Mouse (Mus musculus) ovary, postnatal 14 days (tissue): ENCODE measurements around the gene C1qtnf6.
A peak's percentile ranks its signal among the peaks of the same experiment; 100 is the strongest.

ENCODE experiments used
- DNase-seq: peaks from one replicate; pipeline ENCODE4 v3.0.0; 2022; ENCODE audit warnings: low spot score

C1qtnf6 gene

DNA sequence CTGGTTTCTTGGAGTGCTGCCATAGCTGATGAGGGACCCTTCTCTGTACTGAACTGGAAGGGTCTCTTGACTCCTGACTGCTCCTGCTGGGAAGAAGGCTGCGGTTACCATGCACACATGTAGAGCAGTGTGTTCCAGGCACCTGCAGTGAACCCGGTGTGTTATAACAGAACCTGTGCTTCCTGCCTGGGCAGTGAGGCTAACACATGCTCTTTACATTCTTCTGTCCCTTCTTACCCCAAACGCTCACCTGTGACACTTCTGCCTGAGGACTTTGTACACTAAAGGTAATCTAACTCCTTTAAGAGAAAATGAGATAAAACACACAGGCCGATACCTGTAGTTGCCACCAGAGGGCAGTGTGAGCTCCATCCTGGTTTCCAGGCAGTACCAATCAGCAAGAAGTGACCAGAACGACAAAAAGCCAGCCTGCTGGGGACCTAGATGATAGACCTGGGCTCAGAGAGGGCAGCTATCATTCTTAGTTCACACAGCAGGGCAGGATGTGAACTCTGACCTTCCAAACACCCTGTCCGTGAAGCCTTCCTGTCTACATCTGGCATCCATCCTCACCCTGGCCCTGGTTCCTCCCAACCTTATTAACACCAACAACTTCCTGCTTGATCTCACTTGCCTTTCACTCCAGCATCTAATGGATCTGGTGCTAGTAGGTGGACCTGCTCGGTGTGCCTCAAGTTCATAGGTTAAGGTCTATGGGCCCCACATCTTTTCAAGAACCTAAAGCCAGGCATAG, 16.6 kb downstream of the C1qtnf6 start:
- peak; percentile 73 for DNase-seq

DNA sequence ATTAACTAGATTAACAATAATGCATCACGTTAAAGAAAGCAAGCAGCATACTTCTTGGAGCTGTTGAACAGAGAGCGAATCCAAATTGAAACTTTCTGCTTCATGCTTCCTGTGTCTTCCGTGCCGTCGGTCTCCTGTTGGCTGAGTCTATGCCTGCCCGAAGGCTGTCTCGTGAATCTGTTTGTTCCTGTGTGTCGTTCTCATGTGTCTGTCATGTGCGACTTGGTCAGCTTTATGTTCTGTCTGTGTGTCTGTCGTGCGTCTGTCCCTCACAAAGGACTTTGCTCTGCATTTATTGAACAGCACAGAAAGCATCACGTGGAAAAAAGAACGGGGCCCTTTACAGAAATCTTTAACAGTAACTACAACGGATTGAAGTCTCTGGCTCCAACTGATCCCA, 18.2 kb downstream of the C1qtnf6 start:
- no peak for DNase-seq

DNA sequence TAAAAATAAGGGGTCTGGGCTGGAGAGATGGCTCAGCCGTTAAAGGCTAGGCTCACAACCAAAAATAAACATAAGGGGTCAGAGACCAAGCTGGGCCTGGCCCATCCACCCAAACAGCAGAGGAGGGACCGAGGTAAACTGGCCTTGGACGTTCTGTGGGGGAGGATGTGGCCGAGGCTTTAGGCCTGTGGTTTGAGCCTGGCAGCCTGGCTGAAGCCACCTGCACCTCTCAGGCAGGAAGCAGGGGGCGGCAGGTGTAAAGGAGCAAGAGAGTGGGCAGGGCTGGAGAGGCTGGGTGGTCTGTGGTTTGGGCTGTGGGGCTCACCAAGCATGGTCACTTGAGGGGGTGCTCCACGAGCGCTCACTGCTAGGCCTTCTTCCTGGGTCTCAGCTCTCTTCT, 19.3 kb downstream of the C1qtnf6 start:
- DNase-seq, result no peak

DNA sequence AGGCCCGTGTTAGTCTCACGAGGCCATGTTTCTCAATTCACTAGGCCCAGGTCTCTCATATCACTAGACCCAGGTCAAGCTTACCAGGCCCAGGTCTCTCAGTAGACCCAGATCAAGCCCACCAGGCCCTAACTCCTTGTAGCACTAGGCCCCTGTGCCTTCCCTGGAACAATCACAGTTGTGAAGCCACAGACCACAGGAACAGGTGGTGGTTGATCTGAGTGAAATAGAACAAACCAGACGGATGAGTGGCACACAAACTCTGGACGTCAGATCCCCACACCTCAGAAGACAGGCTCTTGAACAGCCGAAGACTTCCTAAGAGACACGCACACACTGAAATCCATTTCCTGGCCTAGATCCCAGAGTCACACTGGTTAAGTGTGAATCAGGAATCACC, 20.5 kb downstream of the C1qtnf6 start:
- DNase-seq, result no peak

DNA sequence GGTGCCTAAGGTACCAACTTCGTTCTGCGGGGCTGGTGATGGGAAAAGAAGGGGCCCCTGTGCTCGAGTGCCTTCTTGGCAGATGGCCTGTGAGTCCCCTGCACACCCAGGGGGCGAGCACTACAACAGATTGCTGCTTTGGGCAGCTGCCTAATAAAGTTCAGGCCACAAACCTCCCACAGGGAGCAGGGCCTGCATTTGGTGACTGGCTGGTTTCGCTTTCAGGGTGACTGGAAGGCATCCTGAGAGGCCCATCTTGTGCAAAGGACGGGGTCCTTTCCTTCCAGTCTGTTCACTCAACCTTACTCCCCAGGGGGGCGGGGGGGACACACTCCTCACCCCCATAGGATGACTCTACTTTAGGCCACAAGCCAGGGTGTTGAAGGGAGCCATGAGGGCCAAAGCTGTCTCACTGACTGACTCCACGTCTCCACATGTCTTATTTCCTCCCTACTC, 21.1 kb downstream of the C1qtnf6 start:
- DNase-seq, result no peak

DNA sequence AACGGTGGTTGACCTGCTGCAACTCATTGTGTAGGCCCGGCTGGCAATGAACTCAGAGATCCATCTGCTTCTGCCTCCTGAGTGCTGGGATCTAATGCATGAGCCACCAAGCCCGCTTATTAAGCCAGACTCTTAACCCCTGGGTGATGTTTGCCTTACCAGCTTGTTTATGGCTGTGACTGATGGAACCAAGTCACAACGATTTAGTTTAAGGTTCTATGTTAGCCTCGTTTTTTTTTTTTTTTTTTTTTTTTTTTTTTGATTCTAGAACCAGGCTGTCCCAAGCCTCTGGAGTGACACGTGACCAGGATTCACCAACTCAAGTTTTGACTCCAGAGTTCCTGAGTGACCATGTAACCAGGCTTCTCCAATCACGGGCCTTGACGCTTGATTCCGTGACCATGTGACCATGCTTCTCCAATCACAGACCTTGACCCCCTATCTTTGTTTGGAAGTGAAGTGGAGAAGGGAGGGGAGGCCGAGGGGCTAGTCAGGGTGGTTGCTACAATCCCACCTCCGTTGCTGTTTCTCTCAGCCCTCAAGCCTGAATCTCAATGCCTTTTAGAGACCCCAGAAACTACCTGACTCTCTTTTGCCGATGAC, 21.8 kb downstream of the C1qtnf6 start:
- DNase-seq, result no peak

DNA sequence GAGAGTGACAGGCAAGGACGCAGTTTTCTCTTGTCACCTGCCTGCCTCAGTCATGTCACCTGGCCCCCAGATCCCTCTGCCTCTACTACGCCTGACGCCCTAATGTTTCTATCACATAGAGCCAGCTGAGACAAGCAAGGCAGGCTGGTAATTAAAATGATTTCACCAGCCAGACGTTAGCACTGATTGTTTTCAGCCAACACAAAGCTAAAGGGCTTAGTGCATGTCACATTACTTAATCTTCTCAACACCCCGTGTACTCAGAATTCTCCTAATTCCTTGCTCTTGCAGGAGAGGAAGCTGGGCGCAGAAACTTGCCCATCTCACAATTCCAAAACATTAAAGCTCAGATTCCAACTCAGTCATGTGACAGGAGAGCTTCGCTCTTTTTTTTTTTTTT, 22.8 kb downstream of the C1qtnf6 start:
- DNase-seq, result no peak

DNA sequence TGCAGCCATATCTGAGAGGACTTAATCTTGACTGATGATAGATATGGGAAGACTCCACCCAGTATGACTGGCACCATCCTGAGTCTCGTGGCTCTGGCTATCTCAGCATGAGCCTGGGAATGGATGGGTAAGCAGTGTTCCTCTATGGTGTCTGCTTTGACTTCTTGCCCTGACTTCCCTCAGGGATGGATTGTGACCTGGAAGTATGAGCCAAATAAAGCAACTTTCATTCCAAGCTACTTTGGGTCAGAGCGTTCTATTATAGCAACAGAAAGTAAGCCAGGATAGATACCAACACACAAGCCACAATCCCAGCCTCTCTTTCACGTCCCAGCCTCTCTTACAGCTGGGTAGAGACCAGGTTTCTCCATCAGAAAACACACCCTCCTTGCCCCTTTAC, 25.7 kb downstream of the C1qtnf6 start:
- no peak for DNase-seq

DNA sequence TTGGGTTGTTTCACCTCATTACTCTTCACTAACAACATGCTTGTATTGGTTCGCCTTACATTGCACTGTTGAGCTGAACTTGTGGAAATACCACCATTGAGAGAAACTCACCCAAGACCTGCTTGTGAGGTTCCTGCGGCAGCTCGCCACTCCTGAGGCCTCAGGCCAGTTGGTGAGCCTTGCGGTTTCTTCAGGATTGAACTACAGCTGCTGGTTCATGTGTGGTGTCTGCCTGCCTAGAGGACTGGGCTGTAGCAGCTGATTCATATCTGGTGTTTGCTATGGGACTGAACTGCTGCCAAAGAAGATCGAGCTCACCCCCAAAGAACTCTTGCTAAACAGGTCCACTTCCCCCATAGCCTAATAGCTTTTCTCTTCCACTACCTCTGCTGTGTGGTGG, 26.4 kb downstream of the C1qtnf6 start:
- DNase-seq, result no peak

DNA sequence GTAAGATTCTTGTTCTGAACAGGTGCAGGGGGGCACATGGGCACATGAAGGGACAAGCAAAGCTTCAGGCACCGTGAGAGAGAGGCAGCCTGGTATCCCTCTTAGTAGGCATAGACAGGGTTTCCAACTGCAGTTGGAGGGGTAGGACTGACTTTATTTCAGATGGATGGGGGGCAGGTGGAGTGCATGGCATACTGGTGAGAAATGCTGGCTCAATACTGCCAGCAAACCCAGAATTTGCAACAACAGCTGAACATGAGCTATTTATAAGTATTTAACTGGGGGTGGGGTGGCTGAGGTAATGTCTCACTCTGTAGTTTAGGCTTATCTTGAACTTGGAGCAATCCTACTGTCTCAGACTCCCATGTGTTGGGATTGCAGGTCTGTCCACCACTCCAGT, 27.2 kb downstream of the C1qtnf6 start:
- DNase-seq, result no peak

DNA sequence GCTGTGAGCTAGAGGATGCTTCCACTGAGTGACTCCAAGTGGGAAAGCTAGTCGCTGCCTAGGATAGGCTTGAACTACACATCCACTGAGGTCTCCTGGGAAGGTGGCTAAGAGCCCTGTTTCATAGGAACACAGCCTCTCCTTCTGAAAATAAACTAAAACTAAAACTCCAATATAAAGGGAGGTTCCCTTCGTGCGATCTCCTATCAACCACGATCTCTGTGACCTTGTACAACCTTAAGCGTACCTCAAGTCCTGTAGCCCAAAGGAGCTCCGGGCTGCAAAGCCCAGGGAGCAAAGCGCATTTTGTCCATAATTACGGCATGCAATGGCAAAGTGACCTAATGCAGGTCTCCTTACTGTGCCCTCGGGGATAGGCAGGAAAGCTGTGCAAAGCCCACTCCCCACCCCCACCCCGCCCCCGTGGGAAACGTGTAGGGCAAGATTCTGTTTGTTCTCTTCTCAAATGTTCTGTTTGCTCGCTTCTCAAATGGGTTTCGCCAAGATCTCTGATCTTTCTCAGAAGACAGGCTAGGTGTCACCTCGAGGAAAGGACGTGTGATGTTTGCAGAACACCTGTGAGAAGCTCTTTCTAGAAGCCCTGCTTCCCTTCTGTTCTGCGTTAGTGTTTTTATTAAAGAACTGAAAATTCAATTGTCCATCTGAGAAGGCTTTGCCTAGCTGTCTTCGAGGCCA, 28.6 kb downstream of the C1qtnf6 start:
- DNase-seq, result no peak

DNA sequence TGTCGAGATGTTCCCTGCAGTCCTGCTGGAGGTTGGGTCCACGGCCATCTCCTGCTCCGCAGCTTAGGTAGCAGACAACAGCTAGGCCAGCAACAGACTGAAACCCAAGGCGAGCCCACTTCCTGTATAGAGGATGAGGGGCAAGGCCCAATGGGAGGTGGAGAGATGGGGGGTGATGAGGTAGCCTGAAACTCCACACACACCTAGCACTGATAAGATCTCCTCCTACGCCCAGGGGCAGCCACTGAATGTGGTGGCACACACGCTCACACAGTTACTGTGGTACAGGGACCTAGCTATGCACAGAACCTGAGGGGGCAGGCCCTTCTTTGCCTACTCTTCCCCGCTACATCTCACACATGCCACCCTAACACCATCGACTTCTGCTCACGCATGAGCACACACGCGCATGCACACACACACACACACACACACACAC, 36.2 kb downstream of the C1qtnf6 start, which contains the start of gene Il2rb:
Gene Il2rb, minus strand, starts transcription at position 304 of the 439 bp plus-strand sequence.
- DNase-seq, result no peak

DNA sequence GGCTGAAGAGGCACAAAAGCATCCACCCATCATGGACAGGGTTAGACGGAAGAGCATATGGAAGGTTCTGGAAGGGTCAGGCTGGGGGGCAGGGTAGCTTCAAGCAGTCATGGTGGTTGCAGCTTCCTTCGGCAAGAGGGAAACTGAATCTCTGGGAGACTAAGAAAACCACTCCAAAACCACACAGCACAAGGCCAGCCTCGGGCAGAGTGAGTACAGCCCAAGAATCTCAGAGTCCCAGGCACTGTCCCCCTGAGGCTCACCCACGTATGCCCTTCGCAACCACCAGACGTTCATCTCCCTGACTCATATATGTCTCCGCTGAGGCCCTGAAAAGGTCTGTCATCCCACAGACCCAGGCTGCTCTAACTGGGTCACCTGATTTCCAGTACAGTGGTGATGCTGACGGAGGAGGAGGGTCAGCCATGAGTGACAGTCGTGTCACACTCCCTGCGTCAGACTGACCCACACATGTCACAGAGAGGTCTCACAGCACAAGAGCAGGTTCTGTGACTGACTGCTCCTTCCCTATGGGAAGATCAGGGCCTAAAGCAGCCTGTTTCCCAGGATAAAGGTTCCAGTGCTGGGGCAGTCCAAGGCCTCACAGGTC, 37.7 kb downstream of the C1qtnf6 start:
- no peak for DNase-seq

DNA sequence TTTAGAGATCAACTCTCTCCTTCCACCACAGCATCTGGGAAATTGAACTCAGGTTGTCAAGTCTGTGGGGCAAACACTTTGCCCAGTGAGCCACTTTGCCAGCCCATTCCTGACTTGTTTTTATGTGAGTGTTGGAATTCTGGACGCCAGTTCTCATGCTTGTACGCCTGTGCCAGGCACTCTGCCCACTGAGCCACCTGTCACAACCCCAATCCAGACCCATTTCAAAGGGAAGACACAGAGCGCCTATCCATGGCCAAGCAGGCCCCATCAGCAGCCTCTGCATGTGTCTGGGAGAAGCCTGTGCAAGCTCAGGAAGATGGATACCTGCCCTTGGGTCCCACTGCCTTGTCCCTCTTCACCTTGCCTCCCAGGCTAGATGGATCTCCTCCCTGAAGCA, 39.9 kb downstream of the C1qtnf6 start:
- DNase-seq, result no peak

DNA sequence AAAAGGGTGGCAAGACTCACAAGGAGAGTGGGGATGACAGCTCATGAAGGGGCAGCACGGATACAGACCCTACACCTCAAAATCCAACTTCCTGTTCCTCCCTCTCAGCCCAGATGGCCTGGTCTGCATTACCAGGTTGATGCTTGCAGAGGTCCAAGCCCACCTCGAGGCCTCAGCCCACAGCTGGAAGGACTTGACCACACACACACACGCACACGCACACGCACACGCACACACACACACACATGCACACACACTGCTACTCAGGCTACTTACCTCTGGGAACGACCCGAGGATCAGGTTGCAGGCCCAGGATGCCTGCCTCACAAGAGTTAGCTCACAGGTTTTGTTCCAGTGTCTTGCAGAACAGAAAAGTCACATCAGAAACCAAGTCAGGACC, 41.3 kb downstream of the C1qtnf6 start:
- DNase-seq, result no peak

DNA sequence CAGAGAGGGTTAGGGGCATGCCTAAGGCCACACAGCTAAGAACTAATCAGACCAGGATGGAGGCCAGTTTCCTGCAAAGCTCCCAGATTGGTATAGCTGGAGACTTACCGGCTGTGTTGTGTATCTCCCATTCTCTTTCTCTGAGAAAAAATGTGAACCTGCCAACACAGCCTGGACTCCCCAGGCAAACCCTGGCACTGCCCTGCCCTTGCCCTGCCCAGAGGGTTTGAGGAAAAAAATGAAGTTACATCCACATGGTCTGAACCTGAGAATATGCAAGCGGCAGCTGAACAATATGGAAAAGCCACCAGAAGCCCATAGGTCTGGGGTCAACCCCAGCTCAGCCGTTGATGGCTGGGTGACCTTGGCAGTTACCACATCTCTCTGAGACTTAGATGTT, 42.0 kb downstream of the C1qtnf6 start:
- DNase-seq, result no peak

DNA sequence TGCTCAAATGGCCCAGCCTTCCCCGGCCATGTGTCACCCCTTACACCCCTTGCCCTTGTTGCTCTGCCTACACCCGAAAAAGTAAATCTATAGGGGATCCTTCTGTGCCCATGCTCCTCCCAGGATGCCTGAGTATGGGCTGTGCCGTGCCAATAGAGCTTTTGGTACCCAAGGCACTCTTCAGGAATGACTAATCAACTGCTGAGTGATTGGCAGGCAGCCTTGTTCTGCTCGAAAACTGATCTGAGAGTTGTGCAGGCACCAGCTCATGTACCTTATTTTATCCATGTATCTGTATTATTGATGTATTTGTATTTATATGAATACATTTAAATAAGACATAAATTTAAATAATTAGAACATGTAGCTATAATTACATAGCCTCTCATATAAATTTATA, 44.1 kb downstream of the C1qtnf6 start:
- DNase-seq, result no peak

DNA sequence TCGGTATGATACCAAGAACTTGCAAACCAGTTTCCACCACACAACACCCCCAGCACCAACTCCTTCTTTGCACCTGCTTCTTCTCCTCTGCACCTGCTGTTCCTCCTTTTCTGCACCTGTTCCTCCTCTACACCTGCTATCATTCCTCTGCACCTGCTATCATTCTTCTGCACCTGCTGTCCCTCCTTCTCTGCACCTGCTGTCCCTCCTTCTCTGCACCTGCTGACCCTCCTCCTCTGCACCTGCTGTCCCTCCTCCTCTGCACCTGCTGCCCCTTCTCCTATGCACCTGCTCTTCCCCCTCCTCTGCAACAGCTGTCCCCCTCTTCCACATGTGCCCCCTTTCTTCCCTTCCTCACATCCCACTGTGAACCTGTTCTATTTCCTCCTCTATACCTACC, 44.7 kb downstream of the C1qtnf6 start:
- DNase-seq, result no peak

DNA sequence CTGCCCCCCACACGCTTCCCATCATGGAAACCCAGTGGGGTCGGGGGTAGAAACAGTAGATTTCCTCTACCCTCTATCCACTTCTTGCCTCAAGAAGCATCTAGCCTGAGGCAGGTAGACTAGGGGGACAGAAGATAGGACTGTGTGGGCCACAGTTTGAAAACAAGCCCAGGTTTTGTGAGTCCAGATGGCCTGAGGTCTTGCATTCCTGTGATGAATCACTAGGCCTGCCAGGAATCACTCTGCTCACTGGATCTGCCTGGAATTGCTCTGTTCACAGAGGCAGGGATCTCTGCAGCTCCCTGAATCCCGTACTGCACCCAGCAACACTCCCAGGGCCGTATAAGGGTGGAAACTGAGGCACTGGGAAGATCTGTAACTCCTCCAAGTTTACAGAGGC, 47.9 kb downstream of the C1qtnf6 start:
- DNase-seq, result no peak

DNA sequence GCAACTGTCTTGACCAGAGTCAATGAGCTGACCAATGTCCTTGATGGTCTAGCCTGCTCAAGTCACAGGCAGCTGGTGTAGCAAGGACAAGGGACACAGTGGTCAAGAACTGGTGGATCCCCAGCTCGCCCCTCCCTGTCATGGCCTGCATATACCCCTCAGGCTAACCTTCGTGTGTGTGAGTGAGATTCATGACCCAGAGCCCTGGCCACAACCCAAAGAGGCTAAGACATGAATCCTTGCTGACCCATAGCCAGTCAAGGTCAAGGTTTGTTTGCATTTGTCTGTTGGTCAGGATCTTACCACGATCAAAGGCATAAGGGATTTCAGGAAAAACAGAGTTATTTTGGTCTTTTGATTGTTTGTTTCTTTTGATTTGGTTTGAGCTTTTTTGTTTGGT, 48.7 kb downstream of the C1qtnf6 start:
- no peak for DNase-seq

DNA sequence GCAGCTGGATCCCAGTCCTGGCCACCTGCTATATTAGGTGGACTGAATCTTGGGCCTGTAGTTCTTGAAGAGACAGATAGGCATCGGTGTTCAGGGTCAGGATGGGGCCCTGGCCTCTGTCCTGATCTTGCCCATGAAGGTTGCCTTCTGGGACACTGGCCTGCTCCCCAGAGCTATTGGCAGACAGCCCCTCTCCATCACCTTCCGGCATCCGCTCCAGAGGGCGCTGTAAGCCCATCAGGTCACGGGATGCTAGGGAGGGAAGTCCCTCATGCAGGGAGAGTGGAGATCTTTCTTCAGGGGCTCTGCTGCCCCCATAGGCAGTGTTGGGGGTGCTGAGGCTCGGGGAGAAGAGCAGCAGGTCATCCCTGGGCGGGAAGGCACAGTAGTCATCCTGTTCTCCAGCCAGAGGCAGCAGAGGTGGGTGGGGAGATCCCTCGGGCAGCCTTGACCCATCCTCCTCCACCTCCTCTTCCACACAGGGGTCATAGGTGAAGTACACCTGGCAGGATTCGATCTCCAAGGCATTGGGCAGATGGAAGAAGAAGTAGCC, 49.7 kb downstream of the C1qtnf6 start:
- no peak for DNase-seq

DNA sequence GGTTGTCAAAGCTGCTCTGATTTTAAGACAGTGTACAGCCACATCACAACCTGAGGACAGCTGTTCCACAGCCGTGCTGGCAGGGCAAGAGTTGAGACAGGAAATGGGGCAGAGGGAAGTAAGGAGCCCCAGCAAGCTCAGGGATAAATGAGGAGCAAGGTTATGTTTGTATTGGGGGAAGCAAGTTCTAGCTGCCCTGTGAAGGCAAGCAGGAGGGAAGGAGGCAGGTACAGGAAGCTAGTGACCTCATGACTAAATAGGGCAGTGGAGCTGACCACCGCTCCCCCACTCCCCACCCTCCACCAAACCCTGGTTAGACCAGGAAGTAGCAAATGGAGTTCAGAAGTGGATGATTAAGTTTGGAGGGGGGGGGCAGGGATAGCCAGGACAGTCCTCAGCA, 50.2 kb downstream of the C1qtnf6 start:
- no peak for DNase-seq

DNA sequence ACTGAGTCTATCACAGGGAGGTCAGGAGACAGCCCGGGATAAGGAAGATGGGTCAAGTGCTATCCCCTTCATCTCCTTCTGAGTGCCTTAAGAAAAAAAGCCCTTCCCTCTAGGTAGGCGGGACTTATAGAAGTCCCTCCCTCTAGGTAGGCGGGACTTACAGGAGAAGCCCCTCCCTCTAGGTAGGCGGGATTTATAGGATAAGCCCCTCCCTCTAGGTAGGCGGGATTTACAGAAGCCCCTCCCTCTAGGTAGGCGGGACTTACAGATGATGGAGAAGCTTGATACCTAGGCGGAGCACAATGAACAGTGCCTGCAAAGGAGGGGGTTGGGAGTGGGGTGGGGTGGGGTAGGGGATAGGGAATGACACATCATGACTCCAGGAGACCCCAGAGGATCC, 51.1 kb downstream of the C1qtnf6 start:
- DNase-seq, result no peak
